Comparison of ENCODE assay signal across 28 mouse cellular contexts in the genomic region with DNA sequence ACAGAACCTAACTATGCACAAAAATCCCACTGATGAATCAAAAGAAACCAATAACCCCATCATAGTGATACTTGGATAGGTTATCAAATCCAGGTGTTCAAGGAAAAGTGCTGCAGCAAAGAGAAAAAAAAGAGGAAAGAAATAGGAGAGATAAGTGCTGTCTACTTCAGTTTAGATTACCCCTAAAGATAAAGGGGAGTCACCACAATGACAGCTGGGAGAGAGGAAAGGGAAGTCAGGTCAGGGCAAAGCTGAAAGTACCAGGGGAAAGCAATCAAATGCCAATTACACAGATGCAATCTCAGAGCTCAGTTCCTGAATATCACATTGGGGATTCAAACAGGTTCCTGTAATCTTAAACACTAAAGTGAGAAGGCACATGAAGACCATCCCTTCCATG.
"Had no signal": no experiment of that assay in that cellular context is flagged by ENCODE, and none has a peak within 500 bp of the region (broad histone marks: within the 10 kb centered on the region; RNA-seq: fewer than 3 reads in every experiment).

No protein-coding gene starts in this region.

- H3K27me3 ChIP-seq: limb, embryonic 12.5 days; limb, embryonic 13.5 days; limb, embryonic 15.5 days; liver, embryonic 12.5 days; liver, embryonic 13.5 days; liver, embryonic 15.5 days; lung, embryonic 15.5 days; megakaryocyte, embryonic 14.5 days; midbrain, embryonic 12.5 days; midbrain, embryonic 13.5 days; midbrain, embryonic 15.5 days; neural tube, embryonic 12.5 days; neural tube, embryonic 13.5 days had no signal

- H3K36me3 ChIP-seq: limb, embryonic 10.5 days; limb, embryonic 12.5 days; limb, embryonic 13.5 days; limb, embryonic 15.5 days; liver, embryonic 12.5 days; liver, embryonic 13.5 days; liver, embryonic 15.5 days; lung, embryonic 15.5 days; midbrain, embryonic 10.5 days; midbrain, embryonic 12.5 days; midbrain, embryonic 13.5 days; midbrain, embryonic 15.5 days; neural tube, embryonic 12.5 days; neural tube, embryonic 13.5 days had no signal

- H3K27ac ChIP-seq: limb, embryonic 10.5 days; limb, embryonic 12.5 days; limb, embryonic 13.5 days; limb, embryonic 15.5 days; liver, embryonic 12.5 days; liver, embryonic 13.5 days; liver, embryonic 14.5 days; liver, embryonic 15.5 days; lung, embryonic 15.5 days; macrophage; midbrain, embryonic 10.5 days; midbrain, embryonic 12.5 days; midbrain, embryonic 13.5 days; midbrain, embryonic 15.5 days; neural tube, embryonic 12.5 days; neural tube, embryonic 13.5 days had no signal

- ATAC-seq: liver, embryonic 12.5 days; liver, postnatal 0 days; lung, postnatal 0 days; midbrain, embryonic 13.5 days; midbrain, embryonic 15.5 days; midbrain, embryonic 16.5 days had no signal

- H3K4me1 ChIP-seq: limb, embryonic 10.5 days; limb, embryonic 12.5 days; limb, embryonic 13.5 days; limb, embryonic 15.5 days; liver, embryonic 12.5 days; liver, embryonic 13.5 days; liver, embryonic 15.5 days; lung, embryonic 15.5 days; megakaryocyte, embryonic 14.5 days; midbrain, embryonic 10.5 days; midbrain, embryonic 12.5 days; midbrain, embryonic 13.5 days; midbrain, embryonic 15.5 days; neural tube, embryonic 12.5 days; neural tube, embryonic 13.5 days had no signal

- DNase-seq: liver; liver, embryonic 13.5 days; liver, postnatal 0 days; lung, adult 2 months; lung, embryonic 14.5 days; lung, postnatal 10 days; lung, postnatal 14 days; lung, postnatal 4 days; midbrain, embryonic 14.5 days had no signal

- H3K9ac ChIP-seq: limb, embryonic 12.5 days; limb, embryonic 13.5 days; limb, embryonic 15.5 days; liver, embryonic 12.5 days; liver, embryonic 13.5 days; liver, embryonic 14.5 days; liver, embryonic 15.5 days; liver, postnatal 0 days; lung, embryonic 14.5 days; lung, embryonic 15.5 days; midbrain, embryonic 12.5 days; midbrain, embryonic 13.5 days; midbrain, embryonic 15.5 days; neural tube, embryonic 12.5 days; neural tube, embryonic 13.5 days had no signal

- H3K9me3 ChIP-seq: limb, embryonic 10.5 days; limb, embryonic 12.5 days; limb, embryonic 13.5 days; limb, embryonic 15.5 days; liver, embryonic 12.5 days; liver, embryonic 13.5 days; liver, embryonic 15.5 days; lung, embryonic 15.5 days; megakaryocyte, embryonic 14.5 days; midbrain, embryonic 10.5 days; midbrain, embryonic 12.5 days; midbrain, embryonic 13.5 days; midbrain, embryonic 15.5 days; neural tube, embryonic 12.5 days; neural tube, embryonic 13.5 days had no signal

- H3K4me3 ChIP-seq: limb, embryonic 10.5 days; limb, embryonic 12.5 days; limb, embryonic 13.5 days; limb, embryonic 15.5 days; liver, embryonic 12.5 days; liver, embryonic 13.5 days; liver, embryonic 15.5 days; lung, embryonic 15.5 days; megakaryocyte, embryonic 14.5 days; midbrain, embryonic 10.5 days; midbrain, embryonic 12.5 days; midbrain, embryonic 13.5 days; midbrain, embryonic 15.5 days; myocyte; neural tube, embryonic 12.5 days; neural tube, embryonic 13.5 days had no signal
